Mouse (Mus musculus): ENCODE results near the gene Itgae. TPM values are rescaled to one million over a fixed set of nuclear protein-coding genes. Genes with fewer than 3 reads are reported as not detected.

Itgae gene
- total RNA-seq, 2 experiments from 2014 or later: 0.08 to 0.17 TPM

- intact Hi-C loops (cut with DNase I): no loop called here
- no peak for DNase-seq
- H3K4me3 ChIP-seq: no peak overlapping the region
- H3K27ac ChIP-seq: no peak overlapping the region
- TF ChIP-seq CTCF (IDR thresholded peaks at IDR 0.05): no peak
Observed at GRCm38 (mm10) chr11:73077211-73077720, 13.1 kb upstream of the Itgae start.

- intact Hi-C loops (cut with DNase I): no loop called here
- TF ChIP-seq CTCF (IDR thresholded peaks at IDR 0.05): no peak
- no peak for DNase-seq
- Histone ChIP-seq H3K27ac (no peak overlapping the region), H3K4me3 (no peak overlapping the region)
Observed at GRCm38 (mm10) chr11:73078615-73079014, 11.8 kb upstream of the Itgae start.

- intact Hi-C loops (cut with DNase I): no loop called here
- DNase-seq: no peak
- H3K27ac ChIP-seq: no peak overlapping the region
- no peak overlapping the region for H3K4me3 ChIP-seq
- no peak for TF ChIP-seq CTCF (IDR thresholded peaks at IDR 0.05)
Observed at GRCm38 (mm10) chr11:73080306-73080705, 10.1 kb upstream of the Itgae start.

DNA sequence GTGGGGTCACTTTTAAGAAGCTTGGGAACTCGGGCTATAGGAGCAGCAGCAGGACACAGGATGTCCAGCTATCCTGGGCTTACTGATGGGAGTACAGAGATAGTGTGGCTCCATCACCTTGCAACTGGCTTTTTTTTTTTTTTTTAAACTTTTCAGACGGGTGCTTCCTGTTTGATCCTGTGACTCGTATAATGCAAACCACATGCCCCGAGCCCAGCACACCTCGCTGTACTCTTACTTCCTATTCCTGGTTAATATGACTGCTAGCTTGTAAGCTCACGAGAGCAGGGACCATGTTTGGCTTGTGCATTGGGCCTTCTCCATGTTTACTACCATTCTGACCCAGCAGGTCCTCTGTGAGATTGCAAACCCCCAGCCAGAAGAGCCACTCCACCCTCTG, 6.1 kb upstream of the Itgae start:
- Histone ChIP-seq H3K4me3 (no peak overlapping the region), H3K27ac (peak overlapping the region; percentile 13; the same call in 1 of the 2 replicates)
- TF ChIP-seq CTCF (IDR thresholded peaks at IDR 0.05): no peak
- no peak for DNase-seq
- intact Hi-C loops (cut with DNase I): no loop called here

DNA sequence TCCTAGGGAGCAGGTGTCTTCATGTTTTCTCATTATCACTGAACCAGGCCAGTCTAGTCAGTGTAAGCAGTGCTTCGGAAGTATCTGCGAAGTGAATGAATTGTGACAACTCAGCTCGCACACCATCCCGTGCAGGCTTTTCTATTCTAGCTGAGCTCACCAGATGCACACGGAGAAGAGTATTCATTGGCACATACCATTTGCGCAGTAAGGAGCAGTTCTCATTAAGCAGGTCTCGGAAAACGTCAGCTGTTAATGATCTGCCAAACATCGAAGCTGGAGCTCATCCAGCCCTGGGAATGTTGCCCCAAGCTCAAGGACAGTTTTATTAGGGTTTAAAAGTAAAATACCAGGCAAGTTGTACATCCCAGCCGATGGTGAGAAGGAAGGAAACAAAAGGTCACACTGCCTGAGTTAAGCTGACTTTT, 5.6 kb upstream of the Itgae start:
- TF ChIP-seq CTCF (IDR thresholded peaks at IDR 0.05): no peak
- intact Hi-C loops (cut with DNase I): no loop called here
- peak overlapping the region; percentile 13 for H3K27ac ChIP-seq
- DNase-seq: no peak
- no peak overlapping the region for H3K4me3 ChIP-seq

DNA sequence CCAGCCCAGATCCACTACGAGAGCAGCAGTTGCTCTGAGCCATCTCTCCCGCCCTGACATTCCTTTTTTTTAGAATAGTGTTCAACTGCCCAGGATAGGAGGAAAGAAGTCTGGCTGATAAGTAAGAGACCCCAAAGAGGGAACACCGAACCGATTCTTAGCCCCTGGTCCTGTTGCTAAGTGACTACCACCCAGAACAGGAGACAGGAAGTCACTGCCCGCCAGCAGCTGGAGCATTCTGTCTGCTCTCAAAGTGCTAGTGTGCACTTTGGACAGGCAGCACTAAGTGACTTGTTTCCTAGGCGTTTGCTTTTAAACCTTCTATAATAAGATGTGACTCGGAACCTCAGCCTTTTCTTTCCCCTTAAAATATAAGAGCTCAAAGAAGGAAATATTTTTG, 5.0 kb upstream of the Itgae start:
- DNase-seq: no peak
- intact Hi-C loops (cut with DNase I): no loop called here
- no peak for TF ChIP-seq CTCF (IDR thresholded peaks at IDR 0.05)
- Histone ChIP-seq H3K27ac (peak overlapping the region; percentile 13), H3K4me3 (no peak overlapping the region)

GRCm38 (mm10) chr11:73087700-73088480, 2.5 kb upstream of the Itgae start:
- Histone ChIP-seq H3K4me3 (no peak overlapping the region), H3K27ac (no peak overlapping the region)
- no peak for DNase-seq
- intact Hi-C loops (cut with DNase I): no loop called here
- no peak for TF ChIP-seq CTCF (IDR thresholded peaks at IDR 0.05)

- no peak for DNase-seq
- intact Hi-C loops (cut with DNase I): no loop called here
- Histone ChIP-seq H3K27ac (no peak overlapping the region), H3K4me3 (no peak overlapping the region)
- no peak for TF ChIP-seq CTCF (IDR thresholded peaks at IDR 0.05)
Observed at GRCm38 (mm10) chr11:73090826-73091225, 443 bp downstream of the Itgae start.

DNA sequence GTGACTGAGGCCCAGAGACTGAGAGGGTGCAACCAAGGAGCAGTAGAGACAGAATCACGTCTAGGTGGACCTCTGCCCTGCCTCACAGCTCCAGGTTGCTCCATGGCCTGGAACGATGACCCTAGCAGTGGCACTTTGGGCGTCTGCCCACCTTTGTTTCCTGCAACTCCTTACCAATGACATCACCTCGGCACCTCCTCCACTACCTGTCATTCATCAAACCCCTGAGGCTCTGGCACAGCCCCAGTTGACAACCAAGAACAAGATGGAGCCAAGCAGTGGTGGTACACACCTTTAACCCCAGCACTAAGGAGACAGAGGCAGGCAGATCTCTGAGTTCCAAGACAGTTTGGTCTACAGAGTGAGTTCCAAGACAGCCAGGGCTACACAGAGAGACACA, 1.7 kb downstream of the Itgae start:
- no peak for DNase-seq
- no peak for TF ChIP-seq CTCF (IDR thresholded peaks at IDR 0.05)
- intact Hi-C loops (cut with DNase I): no loop called here
- Histone ChIP-seq H3K4me3 (no peak overlapping the region), H3K27ac (no peak overlapping the region)

GRCm38 (mm10) chr11:73092877-73093276, 2.5 kb downstream of the Itgae start:
- Histone ChIP-seq H3K4me3 (no peak overlapping the region), H3K27ac (no peak overlapping the region)
- intact Hi-C loops (cut with DNase I): no loop called here
- no peak for TF ChIP-seq CTCF (IDR thresholded peaks at IDR 0.05)
- no peak for DNase-seq

DNA sequence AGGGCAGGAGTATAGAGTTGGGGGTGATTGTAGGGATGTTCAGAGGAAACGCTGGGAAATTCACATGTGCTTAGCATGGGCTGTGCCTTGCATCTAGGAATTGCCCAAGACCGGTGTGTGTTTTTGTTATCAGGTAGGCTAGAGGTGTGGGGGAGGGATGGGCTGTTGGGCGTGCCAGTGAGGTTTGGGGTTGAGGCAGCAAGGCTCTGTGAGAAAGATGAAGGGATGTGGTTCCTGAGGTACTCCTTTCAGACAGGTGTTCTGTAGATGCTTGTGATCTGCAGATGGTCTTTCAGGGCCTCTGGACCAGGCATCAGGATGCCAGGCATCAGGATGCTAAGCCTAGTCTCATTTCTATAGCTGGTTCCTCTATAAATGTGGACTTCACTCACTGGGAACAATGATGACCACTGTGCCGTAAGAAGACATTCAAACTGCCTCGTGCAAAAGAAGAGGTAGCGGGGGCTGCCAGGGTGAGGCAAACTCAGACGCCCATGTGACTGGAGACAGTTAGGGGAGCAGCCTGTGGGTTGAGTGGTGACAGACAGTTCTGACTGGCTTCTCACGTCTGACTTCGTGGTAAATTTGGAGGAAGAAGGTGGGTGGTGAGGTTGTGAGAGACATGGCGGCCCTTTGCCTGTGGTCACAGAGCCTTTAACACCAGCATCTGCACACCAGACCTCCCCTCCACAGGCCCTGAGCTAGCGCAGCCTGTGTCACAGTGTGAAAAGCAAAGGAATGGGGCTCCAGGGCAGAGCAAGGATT, 4.0 kb downstream of the Itgae start:
- no peak for TF ChIP-seq CTCF (IDR thresholded peaks at IDR 0.05)
- no peak for DNase-seq
- H3K27ac ChIP-seq: no peak overlapping the region
- no peak overlapping the region for H3K4me3 ChIP-seq
- intact Hi-C loops (cut with DNase I): no loop called here

DNA sequence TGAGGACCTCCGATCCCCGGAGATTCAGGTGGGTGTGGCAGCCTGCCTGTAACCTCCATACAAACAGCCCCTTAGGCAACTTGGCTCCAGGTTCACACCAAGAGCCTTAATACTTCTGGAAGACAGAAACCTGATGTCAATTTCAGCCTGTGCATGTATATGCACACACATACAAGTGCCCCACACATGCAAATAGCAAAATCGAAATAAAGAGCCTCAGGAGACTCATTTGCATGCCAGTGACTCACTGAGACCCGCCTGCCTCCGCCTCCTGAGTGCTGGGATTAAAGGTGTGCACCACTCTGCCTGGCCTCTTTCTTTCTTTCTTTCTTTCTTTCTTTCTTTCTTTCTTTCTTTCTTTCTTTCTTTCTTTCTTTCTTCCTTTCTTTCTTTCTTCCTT, 8.5 kb downstream of the Itgae start:
- TF ChIP-seq CTCF (IDR thresholded peaks at IDR 0.05): no peak
- DNase-seq: no peak
- H3K27ac ChIP-seq: no peak overlapping the region
- no peak overlapping the region for H3K4me3 ChIP-seq
- intact Hi-C loops (cut with DNase I): no loop called here

- intact Hi-C loops (cut with DNase I): no loop called here
- no peak for TF ChIP-seq CTCF (IDR thresholded peaks at IDR 0.05)
- no peak for DNase-seq
Observed at GRCm38 (mm10) chr11:73099976-73100750, 9.8 kb downstream of the Itgae start.

More at GRCm38 (mm10) chr11:73099976-73100750, 9.8 kb downstream of the Itgae start:
- H3K27ac ChIP-seq: no peak overlapping the region
- no peak overlapping the region for H3K4me3 ChIP-seq

Data from gastrocnemius, adult 2 months (tissue).